Mouse (Mus musculus) MEL (cell line): ENCODE measurements around the gene Grip1. TPM values are rescaled to one million over a fixed set of nuclear protein-coding genes. Genes with fewer than 3 reads are reported as not detected.

Source experiments
- DNase-seq: peaks from one replicate; pipeline ENCODE4 v3.0.0; 2011; ENCODE audit warnings: low read depth, low spot score
- H3K27ac ChIP-seq: 2 replicates; pipeline ENCODE4 v1.5.1; 2012; ENCODE audit warnings: low read depth, mild to moderate bottlenecking, control low read depth, low read length, moderate library complexity; ENCODE audit not compliant: control insufficient read depth
- H3K27me3 ChIP-seq, 2 experiments: fragments of 150-350 bp in 1 of 2; sonication (generic) in 1 of 2; 2 replicates each; pipeline ENCODE4 v1.6.1; 2012; ENCODE audit warnings: low read length in 2 of 2, mild to moderate bottlenecking in 2 of 2, improper control_type of control experiment in 1 of 2, moderate library complexity in 1 of 2; ENCODE audit not compliant: insufficient read depth in 2 of 2, control insufficient read depth in 1 of 2
- H3K36me3 ChIP-seq, 2 experiments: 2 replicates each; pipeline ENCODE4 v1.6.1; 2012 to 2014; ENCODE audit warnings: low read length in 2 of 2, improper control_type of control experiment in 1 of 2, inconsistent platforms in 1 of 2, mild to moderate bottlenecking in 1 of 2; ENCODE audit not compliant: insufficient read depth in 2 of 2, control insufficient read depth in 1 of 2
- H3K4me1 ChIP-seq, 2 experiments: fragments of 150-350 bp in 1 of 2; sonication (generic) in 1 of 2; 2 replicates each; pipeline ENCODE4 v1.6.1; 2012; ENCODE audit warnings: low read length in 2 of 2, improper control_type of control experiment in 1 of 2, mild to moderate bottlenecking in 1 of 2; ENCODE audit not compliant: insufficient read depth in 2 of 2, control insufficient read depth in 1 of 2
- H3K4me3 ChIP-seq, 2 experiments: fragments of 150-350 bp in 1 of 2; sonication (generic) in 1 of 2; 2 replicates each; pipeline ENCODE4 v1.5.1; 2012; ENCODE audit warnings: low read depth in 2 of 2, low read length in 2 of 2, mild to moderate bottlenecking in 2 of 2, moderate library complexity in 2 of 2, control low read depth in 1 of 2, improper control_type of control experiment in 1 of 2; ENCODE audit not compliant: control insufficient read depth in 1 of 2, insufficient read depth in 1 of 2
- H3K79me2 ChIP-seq: 2 replicates; pipeline ENCODE4 v1.6.1; 2012; ENCODE audit warnings: mild to moderate bottlenecking, low read length, moderate library complexity; ENCODE audit not compliant: control insufficient read depth, poor library complexity, insufficient read depth
- H3K9ac ChIP-seq: 2 replicates; pipeline ENCODE4 v1.6.1; 2012; ENCODE audit warnings: low read depth, mild to moderate bottlenecking, control low read depth, low read length, moderate library complexity; ENCODE audit not compliant: control insufficient read depth, poor library complexity, severe bottlenecking
- H3K9me3 ChIP-seq: fragments of 150-350 bp; sonication (generic); replicated peaks from 2 replicates; pipeline ENCODE4 v1.6.1; 2012; ENCODE audit warnings: mild to moderate bottlenecking, low read length, improper control_type of control experiment, moderate library complexity; ENCODE audit not compliant: insufficient read depth
- CHD1 ChIP-seq: IDR thresholded peaks from 2 replicates; pipeline ENCODE4 v1.6.1; 2012; ENCODE audit warnings: low read depth, mild to moderate bottlenecking, inconsistent platforms, low read length, improper control_type of control experiment
- CHD2 ChIP-seq: IDR thresholded peaks from 2 replicates; pipeline ENCODE4 v1.6.1; 2011; ENCODE audit warnings: low read length, improper control_type of control experiment
- CTCF ChIP-seq, 3 experiments: IDR thresholded peaks in 2 of 3; conservative IDR thresholded peaks in 1 of 3; 2 replicates each; pipeline ENCODE4 v1.5.1; 2011 to 2012; ENCODE audit warnings: low read length in 3 of 3, low read depth in 2 of 3, mild to moderate bottlenecking in 2 of 3, improper control_type of control experiment in 1 of 3, inconsistent platforms in 1 of 3, mixed read lengths in 1 of 3, moderate library complexity in 1 of 3; ENCODE audit not compliant: control insufficient read depth in 1 of 3, insufficient read depth in 1 of 3, poor library complexity in 1 of 3, severe bottlenecking in 1 of 3
- ELF1 ChIP-seq: IDR thresholded peaks from 2 replicates; pipeline ENCODE4 v1.6.1; 2014; ENCODE audit warnings: low read depth, mild to moderate bottlenecking, inconsistent platforms, low read length, improper control_type of control experiment, moderate library complexity
- GATA1 ChIP-seq: IDR thresholded peaks from 2 replicates; pipeline ENCODE4 v1.6.1; 2011; ENCODE audit warnings: low read depth, low read length, improper control_type of control experiment
- MAX ChIP-seq: IDR thresholded peaks from 2 replicates; pipeline ENCODE4 v1.6.1; 2011; ENCODE audit warnings: low read length, improper control_type of control experiment
- MAZ ChIP-seq: IDR thresholded peaks from 2 replicates; pipeline ENCODE4 v1.6.1; 2012; ENCODE audit warnings: low read depth, mild to moderate bottlenecking, inconsistent platforms, low read length, improper control_type of control experiment
- MEF2A ChIP-seq: IDR thresholded peaks from 2 replicates; pipeline ENCODE4 v1.6.1; 2014; ENCODE audit warnings: low read depth, mild to moderate bottlenecking, inconsistent platforms, low read length, improper control_type of control experiment; ENCODE audit not compliant: poor library complexity, insufficient replicate concordance, severe bottlenecking; ENCODE audit errors: extremely low read depth
- MYB ChIP-seq: IDR thresholded peaks from 2 replicates; pipeline ENCODE4 v1.6.1; 2011; ENCODE audit warnings: mild to moderate bottlenecking, low read depth, low read length, improper control_type of control experiment
- MYC ChIP-seq: IDR thresholded peaks from 2 replicates; pipeline ENCODE4 v1.6.1; 2011; ENCODE audit warnings: low read depth, mild to moderate bottlenecking, low read length, improper control_type of control experiment, moderate library complexity
- NRF1 ChIP-seq: IDR thresholded peaks from 2 replicates; pipeline ENCODE4 v1.6.1; 2014; ENCODE audit warnings: low read depth, mild to moderate bottlenecking, inconsistent platforms, low read length, improper control_type of control experiment, moderate library complexity; ENCODE audit not compliant: poor library complexity, insufficient read depth, severe bottlenecking
- POLR2A ChIP-seq, 2 experiments: IDR thresholded peaks; 2 replicates each; pipeline ENCODE4 v1.6.1; 2011 to 2012; ENCODE audit warnings: low read length in 2 of 2, mild to moderate bottlenecking in 2 of 2, control low read depth in 1 of 2, improper control_type of control experiment in 1 of 2, low read depth in 1 of 2, moderate library complexity in 1 of 2; ENCODE audit not compliant: control insufficient read depth in 1 of 2, insufficient read depth in 1 of 2, poor library complexity in 1 of 2
- POLR2AphosphoS2 ChIP-seq: IDR thresholded peaks from 2 replicates; pipeline ENCODE4 v1.6.1; 2011; ENCODE audit warnings: low read length, improper control_type of control experiment
- POLR2AphosphoS5 ChIP-seq: IDR thresholded peaks from 2 replicates; pipeline ENCODE4 v1.6.1; 2012; ENCODE audit warnings: low read depth, borderline replicate concordance, mild to moderate bottlenecking, inconsistent platforms, low read length, moderate library complexity, mixed read lengths
- RAD21 ChIP-seq: IDR thresholded peaks from 2 replicates; pipeline ENCODE4 v1.6.1; 2011; ENCODE audit warnings: mild to moderate bottlenecking, low read depth, low read length, improper control_type of control experiment
- RCOR1 ChIP-seq: IDR thresholded peaks from 2 replicates; pipeline ENCODE4 v1.6.1; 2012; ENCODE audit warnings: low read depth, mild to moderate bottlenecking, inconsistent platforms, low read length, improper control_type of control experiment
- SIN3A ChIP-seq: IDR thresholded peaks from 2 replicates; pipeline ENCODE4 v1.6.1; 2012; ENCODE audit warnings: low read length, improper control_type of control experiment, inconsistent platforms
- TAL1 ChIP-seq: IDR thresholded peaks from 2 replicates; pipeline ENCODE4 v1.6.1; 2012; ENCODE audit warnings: mild to moderate bottlenecking, inconsistent platforms, low read length, moderate library complexity, mixed read lengths
- UBTF ChIP-seq: IDR thresholded peaks from 2 replicates; pipeline ENCODE4 v1.6.1; 2012; ENCODE audit warnings: low read depth, mild to moderate bottlenecking, inconsistent platforms, low read length, improper control_type of control experiment, moderate library complexity, borderline replicate concordance; ENCODE audit not compliant: insufficient read depth
- USF1 ChIP-seq: IDR thresholded peaks from 2 replicates; pipeline ENCODE4 v1.6.1; 2014; ENCODE audit warnings: low read depth, mild to moderate bottlenecking, inconsistent platforms, low read length, improper control_type of control experiment, moderate library complexity
- ZKSCAN1 ChIP-seq: IDR thresholded peaks from 2 replicates; pipeline ENCODE4 v1.6.1; 2012; ENCODE audit warnings: low read depth, mild to moderate bottlenecking, inconsistent platforms, low read length, improper control_type of control experiment, moderate library complexity
- polyA plus RNA-seq, 2 experiments: library from polyadenylated mRNA; stranded (reverse) in 1 of 2; unstranded in 1 of 2; fragments of >175 nt in 1 of 2; fragments of >200 nt in 1 of 2; gene quantifications; 2 replicates each; pipeline versions ENCODE4 v1.2.1 to v1.2.4; 2012; ENCODE audit warnings: low replicate concordance in 2 of 2, low read depth in 1 of 2; ENCODE audit not compliant: insufficient read length in 2 of 2, insufficient read depth in 1 of 2, missing spikeins in 1 of 2
- total RNA-seq: library from RNA; depleted of rRNA; stranded (reverse); fragments of 300-350 nt; gene quantifications from 2 replicates; pipeline ENCODE4 v1.2.3, GENCODE M21; 2012

Gene Grip1
- total and polyA plus RNA-seq, 3 experiments: 0.04 TPM; not detected in 2

DNA sequence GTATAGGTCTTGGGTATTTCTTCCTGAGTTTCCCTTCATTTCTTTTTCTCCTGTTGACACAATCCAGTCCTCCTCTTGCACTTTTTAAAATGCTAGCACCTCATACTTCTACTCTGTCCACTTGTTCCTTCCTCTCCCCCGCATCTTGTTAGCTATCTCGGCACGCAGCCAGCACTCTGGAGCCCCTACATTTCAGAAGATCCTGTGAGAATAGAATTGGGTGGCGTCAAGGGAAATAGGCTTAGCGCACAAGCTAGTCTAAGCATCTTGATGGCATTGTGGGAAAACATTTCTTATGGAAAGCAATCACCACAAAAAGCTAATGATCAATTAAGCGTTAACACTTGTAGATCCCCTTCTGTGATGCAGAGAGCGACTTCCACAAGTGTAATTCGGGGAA lies 512.7 kb downstream of the Grip1 start:
- H3K4me3 ChIP-seq: no peak overlapping the region
- no peak overlapping the region for H3K9ac ChIP-seq
- no peaks in the 10 kb centered on the region for H3K9me3 ChIP-seq
- no peak for DNase-seq
- TF ChIP-seq NRF1: no peak
- no peak for TF ChIP-seq POLR2A (IDR thresholded peaks at IDR 0.05; ENCODE audit: control insufficient read depth in 1 of 2, insufficient read depth in 1 of 2, low read depth in 1 of 2, low read length in 2 of 2, poor library complexity in 1 of 2)
- no peak for TF ChIP-seq GATA1
- no peak for TF ChIP-seq CHD1
- TF ChIP-seq MYB: no peak
- no peak for TF ChIP-seq POLR2AphosphoS5
- no peak for TF ChIP-seq MAZ
- TF ChIP-seq ZKSCAN1: no peak
- TF ChIP-seq USF1: no peak
- TF ChIP-seq MAX: no peak
- no peak for TF ChIP-seq RCOR1
- no peak for TF ChIP-seq RAD21
- no peak for TF ChIP-seq UBTF
- no peak for TF ChIP-seq ELF1
- no peak for TF ChIP-seq CTCF (IDR thresholded peaks at IDR 0.05 in 2 of 3, conservative IDR thresholded peaks at IDR 0.05 in 1 of 3; ENCODE audit: control insufficient read depth in 1 of 3, insufficient read depth in 1 of 3, low read depth in 2 of 3, low read length in 3 of 3, poor library complexity in 1 of 3, severe bottlenecking in 1 of 3)
- no peak for TF ChIP-seq MYC
- no peaks in the 10 kb centered on the region for H3K4me1 ChIP-seq
- H3K27ac ChIP-seq: no peak overlapping the region
- H3K27me3 ChIP-seq: no peaks in the 10 kb centered on the region
- H3K79me2 ChIP-seq: no peaks in the 10 kb centered on the region
- H3K36me3 ChIP-seq: no peaks in the 10 kb centered on the region

DNA sequence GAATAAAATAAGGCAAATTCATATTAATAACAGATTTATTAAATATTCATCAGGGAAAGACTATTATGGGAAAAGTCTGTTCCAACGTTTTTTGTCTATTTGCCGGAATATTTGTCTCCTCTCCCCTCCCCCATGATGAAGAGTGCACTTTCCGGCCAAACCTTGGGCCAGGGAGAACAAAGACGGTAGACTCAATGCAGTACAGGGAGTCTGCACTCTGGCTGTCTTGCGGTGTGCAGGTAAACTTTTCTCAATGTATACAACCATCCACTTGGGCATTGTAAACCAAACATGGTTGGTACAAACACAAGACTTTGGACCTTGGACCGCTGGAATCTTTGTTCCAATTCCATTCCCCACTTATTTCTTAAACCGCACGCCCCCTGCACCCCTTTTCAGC lies 525.8 kb downstream of the Grip1 start:
- no peaks in the 10 kb centered on the region for H3K4me1 ChIP-seq
- H3K9ac ChIP-seq: no peak overlapping the region
- no peaks in the 10 kb centered on the region for H3K9me3 ChIP-seq
- no peak overlapping the region for H3K27ac ChIP-seq
- H3K79me2 ChIP-seq: no peaks in the 10 kb centered on the region
- no peak for TF ChIP-seq POLR2AphosphoS2
- TF ChIP-seq MYC: no peak
- TF ChIP-seq MEF2A: no peak
- no peak for TF ChIP-seq CHD2
- TF ChIP-seq RAD21: no peak
- TF ChIP-seq MYB: no peak
- TF ChIP-seq TAL1: no peak
- no peak for TF ChIP-seq CHD1
- no peak for TF ChIP-seq SIN3A
- DNase-seq: no peak
- no peaks in the 10 kb centered on the region for H3K36me3 ChIP-seq
- H3K4me3 ChIP-seq: no peak overlapping the region
- H3K27me3 ChIP-seq: no peaks in the 10 kb centered on the region
